In the genomic region with DNA sequence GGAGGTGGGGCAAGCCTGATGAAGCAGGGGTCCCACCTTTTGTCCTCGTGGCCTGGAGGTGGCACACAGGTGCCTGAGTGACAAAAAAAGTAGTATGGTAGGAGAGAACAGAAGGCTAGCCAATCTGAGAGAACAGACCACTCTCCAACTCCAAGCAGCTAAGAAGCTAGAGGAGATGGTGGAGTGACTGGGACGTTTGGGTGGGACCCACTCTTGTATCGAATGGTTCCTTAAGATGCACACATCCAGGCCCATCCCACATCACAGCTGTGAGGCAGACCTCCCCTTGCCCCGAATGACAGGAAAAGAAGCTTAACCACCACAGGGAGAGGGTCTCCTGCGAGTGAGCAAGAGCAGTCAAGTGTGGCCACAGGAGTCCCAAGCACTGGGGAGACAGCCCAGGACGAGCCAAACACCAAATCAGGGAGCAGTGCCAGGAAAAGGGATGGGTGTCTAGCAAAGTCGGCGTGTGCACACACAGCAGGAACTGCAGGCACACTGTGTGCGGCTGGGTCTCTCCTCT, we compare ENCODE assay signal across 11 mouse cellular contexts.
DNase-seq lines count a peak whose midpoint lies in the region; ATAC-seq and TF ChIP-seq lines count a peak whose summit lies in the region.
"Had no signal": no experiment of that assay in that cellular context is flagged by ENCODE, and none has a peak within 500 bp of the region (broad histone marks: within the 10 kb centered on the region; RNA-seq: fewer than 3 reads in every experiment).

No protein-coding gene starts in this region.

- 36% methylated on average over 9 of the region's 9 CpGs for WGBS in heart, embryonic 14.5 days
- WGBS in hindbrain, embryonic 11.5 days: 19% methylated on average over 9 of the region's 9 CpGs
- WGBS in midbrain, embryonic 12.5 days: 7% methylated on average over 9 of the region's 9 CpGs

- CTCF ChIA-PET in Patski (lab: Charles Lee): no interaction called here

- in situ Hi-C loops in Patski (cut with MboI; ENCODE audit: low pct_unique_long_range_greater_than_20kb): loop anchor here (10.0 kb wide), 1 partner anchor 308 kb away; no protein-coding TSS in a partner anchor

- H3K4me3 ChIP-seq in heart, embryonic 14.5 days (ENCODE audit: control insufficient read depth in 1 of 2, insufficient read depth in 1 of 2, low read depth in 1 of 2, low read length in 2 of 2): 0 out of 4 replicates have a peak overlapping the region, but pooled peaks of 1 of the 2 experiments have one; percentile 22
- no peak overlapping the region for H3K4me3 ChIP-seq in hindbrain, embryonic 11.5 days (ENCODE audit: low read depth, low read length)
- H3K4me3 ChIP-seq in midbrain, embryonic 12.5 days: peak overlapping the region; percentile 21; the same call in 1 of the 2 replicates
- H3K4me3 ChIP-seq: heart, adult 2 months had no signal

- peak overlapping the region; percentile 63 for H3K4me2 ChIP-seq in heart, embryonic 14.5 days (ENCODE audit: low read length)
- H3K4me2 ChIP-seq in hindbrain, embryonic 11.5 days (replicated peaks; ENCODE audit: low read depth, low read length): peak overlapping the region; percentile 33
- H3K4me2 ChIP-seq in midbrain, embryonic 12.5 days (replicated peaks): peak overlapping the region; percentile 43

- H3K36me3 ChIP-seq in heart, embryonic 14.5 days (ENCODE audit: control insufficient read depth, insufficient read depth, low read length): no peaks in the 10 kb centered on the region
- no peaks in the 10 kb centered on the region for H3K36me3 ChIP-seq in hindbrain, embryonic 11.5 days (ENCODE audit: control insufficient read depth, insufficient read depth, low read length)
- no peaks in the 10 kb centered on the region for H3K36me3 ChIP-seq in midbrain, embryonic 12.5 days

- no peaks in the 10 kb centered on the region for H3K27me3 ChIP-seq in heart, embryonic 14.5 days (ENCODE audit: control insufficient read depth, insufficient read depth, low read length)
- H3K27me3 ChIP-seq in Patski: peaks cover 41% of the 10 kb centered on the region
- H3K27me3 ChIP-seq in hindbrain, embryonic 11.5 days (ENCODE audit: control insufficient read depth, insufficient read depth, low read length): no peaks in the 10 kb centered on the region
- H3K27me3 ChIP-seq in midbrain, embryonic 12.5 days: no peaks in the 10 kb centered on the region

- no peak overlapping the region for H3K27ac ChIP-seq in heart, embryonic 14.5 days (replicated peaks in 1 of 2; ENCODE audit: control insufficient read depth in 1 of 2, insufficient read depth in 1 of 2, low read depth in 2 of 2, low read length in 2 of 2)
- peak overlapping the region; percentile 79 for H3K27ac ChIP-seq in hindbrain, embryonic 11.5 days (ENCODE audit: low read depth, low read length)
- H3K27ac ChIP-seq in midbrain, embryonic 12.5 days (replicated peaks): peak overlapping the region; percentile 89
- H3K27ac ChIP-seq: heart, adult 2 months had no signal

- H3K9ac ChIP-seq in heart, embryonic 14.5 days (ENCODE audit: low read length): peak overlapping the region; percentile 53
- peak overlapping the region; percentile 40; the same call in 1 of the 2 replicates for H3K9ac ChIP-seq in hindbrain, embryonic 11.5 days (ENCODE audit: low read depth, low read length)
- H3K9ac ChIP-seq in midbrain, embryonic 12.5 days (replicated peaks): no peak overlapping the region; the same call in 1 of the 2 replicates

- no peak for TF ChIP-seq CTCF in Patski (IDR thresholded peaks at IDR 0.05)

- peaks cover 8 to 12% of the 10 kb centered on the region in 2 experiments; a peak in 3 of 4 replicates for H3K4me1 ChIP-seq in heart, embryonic 14.5 days (ENCODE audit: control insufficient read depth in 2 of 2, insufficient read depth in 2 of 2, low read length in 2 of 2)
- peaks cover 8% of the 10 kb centered on the region for H3K4me1 ChIP-seq in hindbrain, embryonic 11.5 days (replicated peaks; ENCODE audit: control insufficient read depth, insufficient read depth, low read length)
- peaks cover 93% of the 10 kb centered on the region for H3K4me1 ChIP-seq in midbrain, embryonic 12.5 days

- POLR2A ChIA-PET in Patski (lab: Charles Lee): no interaction called here

- DNase-seq in heart, adult 9 months (ENCODE audit: low spot score in 2 of 2): no peak
- DNase-seq in Patski (ENCODE audit: low read depth, low spot score): no peak
- DNase-seq in hindbrain, embryonic 11.5 days (ENCODE audit: low spot score): no peak
- no peak for DNase-seq in gastrocnemius, postnatal 36 days
- no peak for DNase-seq in cerebellum, postnatal 25 days
- DNase-seq: adrenal gland, postnatal 14 days; heart, adult 2 months had no signal

- intact Hi-C loops in gastrocnemius, postnatal 36 days (cut with DNase I): loop anchor here (5.0 kb wide), 1 partner anchor 246 kb away; no protein-coding TSS in a partner anchor

- no peaks in the 10 kb centered on the region for H3K9me3 ChIP-seq in heart, embryonic 14.5 days (ENCODE audit: control insufficient read depth, low read length)
- no peaks in the 10 kb centered on the region for H3K9me3 ChIP-seq in hindbrain, embryonic 11.5 days (ENCODE audit: control insufficient read depth, low read length)
- H3K9me3 ChIP-seq in midbrain, embryonic 12.5 days: no peaks in the 10 kb centered on the region

- ATAC-seq in heart, embryonic 14.5 days (ENCODE audit: insufficient number of reproducible peaks, insufficient read depth, low FRiP score, low read depth): no peak
- ATAC-seq in Patski: peak; percentile 12
- peak; percentile 46; the same call in 1 of the 2 replicates for ATAC-seq in hindbrain, embryonic 11.5 days (ENCODE audit: low FRiP score)
- no peak; the same call in none of the 2 replicates for ATAC-seq in midbrain, embryonic 12.5 days (ENCODE audit: low FRiP score, low read depth)
- ATAC-seq in inflammation-experienced regulatory T-cells, adult 6 months: no peak
- ATAC-seq: CD4-positive, CD25-positive, alpha-beta regulatory T cell, adult 4 months had no signal

Comparison
In these comparisons a context has a peak if more than half of its experiments do, and no peak if none do; other contexts are left out.
1. ATAC-seq: peak in Patski (single experiment) and hindbrain, embryonic 11.5 days (single experiment); none in heart, embryonic 14.5 days (single experiment), midbrain, embryonic 12.5 days (single experiment) and inflammation-experienced regulatory T-cells, adult 6 months (single experiment).
2. H3K27ac ChIP-seq: peak in hindbrain, embryonic 11.5 days (single experiment) and midbrain, embryonic 12.5 days (single experiment); none in heart, embryonic 14.5 days (0 of 2).
3. Peak in every context shown above with its lines, with median percentiles within 50 percentile points of each other: H3K4me2 ChIP-seq.